Mouse (Mus musculus): ENCODE measurements around the gene Aicda. TPM values are rescaled to one million over a fixed set of nuclear protein-coding genes. Genes with fewer than 3 reads are reported as not detected.

Gene Aicda
- total and polyA plus RNA-seq, 3 experiments: 0.03 TPM; not detected in 2

GRCm38 (mm10) chr6:122545289-122545882 is 8.2 kb upstream of the Aicda start:
- TF ChIP-seq EP300 (IDR thresholded peaks at IDR 0.05; ENCODE audit: low read depth in 1 of 2, low read length in 2 of 2): no peak
- TF ChIP-seq MAZ (IDR thresholded peaks at IDR 0.05; ENCODE audit: low read depth, low read length): no peak
- TF ChIP-seq CHD2 (IDR thresholded peaks at IDR 0.05; ENCODE audit: low read length): no peak
- TF ChIP-seq JUND (IDR thresholded peaks at IDR 0.05; ENCODE audit: low read depth, low read length): no peak
- no peak for TF ChIP-seq USF1 (IDR thresholded peaks at IDR 0.05; ENCODE audit: low read depth, low read length)
- no peak for TF ChIP-seq MAX (IDR thresholded peaks at IDR 0.05; ENCODE audit: low read length)
- no peak for TF ChIP-seq ZMIZ1 (IDR thresholded peaks at IDR 0.05; ENCODE audit: low read depth, low read length)
- no peak for TF ChIP-seq GABPA (IDR thresholded peaks at IDR 0.05; ENCODE audit: low read depth, low read length)
- TF ChIP-seq E2F4 (IDR thresholded peaks at IDR 0.05; ENCODE audit: borderline replicate concordance, low read depth, low read length): no peak
- TF ChIP-seq HCFC1 (IDR thresholded peaks at IDR 0.05; ENCODE audit: low read depth, low read length): no peak
- DNase-seq (ENCODE audit: low read depth, low spot score): no peak
- no peaks in the 10 kb centered on the region for H3K36me3 ChIP-seq (ENCODE audit: control insufficient read depth in 1 of 2, insufficient read depth in 2 of 2, low read length in 2 of 2)
- H3K79me2 ChIP-seq (ENCODE audit: control insufficient read depth, insufficient read depth, low read length, poor library complexity): no peaks in the 10 kb centered on the region
- no peaks in the 10 kb centered on the region for H3K9me3 ChIP-seq (replicated peaks; ENCODE audit: insufficient read depth, low read length)
- no peak overlapping the region for H3K4me3 ChIP-seq (ENCODE audit: control insufficient read depth in 1 of 2, insufficient read depth in 1 of 2, low read depth in 2 of 2, low read length in 2 of 2)
- no peak overlapping the region for H3K27ac ChIP-seq (ENCODE audit: control insufficient read depth, low read depth, low read length)
- no peak overlapping the region for H3K9ac ChIP-seq (ENCODE audit: control insufficient read depth, low read depth, low read length, poor library complexity, severe bottlenecking)
- no peaks in the 10 kb centered on the region for H3K4me1 ChIP-seq (ENCODE audit: control insufficient read depth in 1 of 2, insufficient read depth in 2 of 2, low read length in 2 of 2)
- H3K27me3 ChIP-seq (ENCODE audit: control insufficient read depth in 1 of 2, insufficient read depth in 2 of 2, low read length in 2 of 2): peaks cover 2 to 4% of the 10 kb centered on the region in 2 experiments; a peak in 2 of 4 replicates

- H3K9me3 ChIP-seq (replicated peaks; ENCODE audit: insufficient read depth, low read length): no peaks in the 10 kb centered on the region
- H3K9ac ChIP-seq (ENCODE audit: control insufficient read depth, low read depth, low read length, poor library complexity, severe bottlenecking): no peak overlapping the region
- no peak overlapping the region for H3K4me3 ChIP-seq (ENCODE audit: control insufficient read depth in 1 of 2, insufficient read depth in 1 of 2, low read depth in 2 of 2, low read length in 2 of 2)
- H3K36me3 ChIP-seq (ENCODE audit: control insufficient read depth in 1 of 2, insufficient read depth in 2 of 2, low read length in 2 of 2): no peaks in the 10 kb centered on the region
- TF ChIP-seq ZC3H11A (IDR thresholded peaks at IDR 0.05; ENCODE audit: low read depth, low read length) (no peak), HCFC1 (IDR thresholded peaks at IDR 0.05; ENCODE audit: low read depth, low read length) (no peak), GATA1 (IDR thresholded peaks at IDR 0.05; ENCODE audit: low read depth, low read length) (no peak), JUND (IDR thresholded peaks at IDR 0.05; ENCODE audit: low read depth, low read length) (no peak), GABPA (IDR thresholded peaks at IDR 0.05; ENCODE audit: low read depth, low read length) (no peak), RCOR1 (IDR thresholded peaks at IDR 0.05; ENCODE audit: low read depth, low read length) (no peak), CTCF (IDR thresholded peaks at IDR 0.05 in 2 of 3, conservative IDR thresholded peaks at IDR 0.05 in 1 of 3; ENCODE audit: control insufficient read depth in 1 of 3, insufficient read depth in 1 of 3, low read depth in 2 of 3, low read length in 3 of 3, poor library complexity in 1 of 3, severe bottlenecking in 1 of 3) (no peak), USF2 (IDR thresholded peaks at IDR 0.05; ENCODE audit: borderline replicate concordance in 1 of 2, insufficient read depth in 1 of 2, low read depth in 1 of 2, low read length in 2 of 2) (no peak), MYB (IDR thresholded peaks at IDR 0.05; ENCODE audit: low read depth, low read length) (no peak), POLR2A (IDR thresholded peaks at IDR 0.05; ENCODE audit: control insufficient read depth in 1 of 2, insufficient read depth in 1 of 2, low read depth in 1 of 2, low read length in 2 of 2, poor library complexity in 1 of 2) (no peak), ETS1 (IDR thresholded peaks at IDR 0.05; ENCODE audit: low read depth, low read length) (no peak), ZMIZ1 (IDR thresholded peaks at IDR 0.05; ENCODE audit: low read depth, low read length) (no peak), BHLHE40 (IDR thresholded peaks at IDR 0.05; ENCODE audit: borderline replicate concordance, low read depth, low read length) (no peak), KAT2A (conservative IDR thresholded peaks at IDR 0.05; ENCODE audit: low read depth, low read length) (no peak), TCF12 (IDR thresholded peaks at IDR 0.05; ENCODE audit: low read depth, low read length) (no peak)
- H3K4me1 ChIP-seq (ENCODE audit: control insufficient read depth in 1 of 2, insufficient read depth in 2 of 2, low read length in 2 of 2): no peaks in the 10 kb centered on the region
- H3K79me2 ChIP-seq (ENCODE audit: control insufficient read depth, insufficient read depth, low read length, poor library complexity): no peaks in the 10 kb centered on the region
- H3K27ac ChIP-seq (ENCODE audit: control insufficient read depth, low read depth, low read length): no peak overlapping the region
- H3K27me3 ChIP-seq (ENCODE audit: control insufficient read depth in 1 of 2, insufficient read depth in 2 of 2, low read length in 2 of 2): peaks cover 2 to 4% of the 10 kb centered on the region in 2 experiments; a peak in 2 of 4 replicates
- DNase-seq (ENCODE audit: low read depth, low spot score): no peak
Measured at GRCm38 (mm10) chr6:122545948-122546347, 7.7 kb upstream of the Aicda start.
